Mouse (Mus musculus) lung, embryonic 16.5 days (tissue): ENCODE data around the gene Rnps1. TPM values are rescaled to one million over a fixed set of nuclear protein-coding genes. Genes with fewer than 3 reads are reported as not detected.
"Not testable (repeated sequence)": the region's sequence is repeated elsewhere in the genome, so short reads cannot be mapped to it uniquely, and the experiment has no call there.

Experiments
- ATAC-seq: fragments of 200-750 bp; cut with Nextera tagmentation; 2 replicates; pipeline ENCODE4 v1.8.0; 2017; ENCODE audit warnings: low read depth, mild to moderate bottlenecking, moderate library complexity
- H3K27ac ChIP-seq: fragments of 300-500 bp; sonication (generic); 2 replicates; pipeline ENCODE4 v1.5.1; 2014; ENCODE audit warnings: mild to moderate bottlenecking, control low read depth, low read length
- H3K27me3 ChIP-seq: fragments of 300-500 bp; sonication (generic); 2 replicates; pipeline ENCODE4 v1.6.1; 2014; ENCODE audit warnings: low read depth, low read length, mixed read lengths; ENCODE audit not compliant: control insufficient read depth, insufficient read depth
- H3K36me3 ChIP-seq: fragments of 300-500 bp; sonication (generic); 2 replicates; pipeline ENCODE4 v1.6.1; 2014; ENCODE audit warnings: low read length; ENCODE audit not compliant: control insufficient read depth, insufficient read depth
- H3K4me1 ChIP-seq: fragments of 300-500 bp; sonication (generic); replicated peaks from 2 replicates; pipeline ENCODE4 v1.6.1; 2014; ENCODE audit warnings: low read length, mixed read lengths; ENCODE audit not compliant: control insufficient read depth, insufficient read depth
- H3K4me2 ChIP-seq: fragments of 300-500 bp; sonication (generic); 2 replicates; pipeline ENCODE4 v1.6.1; 2014; ENCODE audit warnings: low read depth, low read length, control low read depth
- H3K4me3 ChIP-seq: fragments of 300-500 bp; sonication (generic); 2 replicates; pipeline ENCODE4 v1.5.1; 2014; ENCODE audit warnings: mild to moderate bottlenecking, low read length, control low read depth
- H3K9ac ChIP-seq: fragments of 300-500 bp; sonication (generic); 2 replicates; pipeline ENCODE4 v1.6.1; 2014; ENCODE audit warnings: low read length, control low read depth
- H3K9me3 ChIP-seq: fragments of 300-500 bp; sonication (generic); 2 replicates; pipeline ENCODE4 v1.6.1; 2016; ENCODE audit warnings: low read length; ENCODE audit not compliant: control insufficient read depth
- WGBS: fragments of 180-500 bp; shearing (Covaris S2); extraction: QIAGEN DNeasy Blood & Tissue Kit; methylation state at CpG from one replicate; pipeline ENCODE4 v1.1.7; 2014; 5-methylcytosine and 5-hydroxymethylcytosine counted together
- polyA plus RNA-seq: library from polyadenylated mRNA; unstranded; fragments of >200 nt; fragmentation: Nextera tagmentation; extraction: Ambion mirVana; gene quantifications from 2 replicates; pipeline ENCODE4 v1.2.1, GENCODE M21; 2015

Gene Rnps1
- polyA plus RNA-seq, 1 experiment from 2014 or later, result 246 TPM

DNA sequence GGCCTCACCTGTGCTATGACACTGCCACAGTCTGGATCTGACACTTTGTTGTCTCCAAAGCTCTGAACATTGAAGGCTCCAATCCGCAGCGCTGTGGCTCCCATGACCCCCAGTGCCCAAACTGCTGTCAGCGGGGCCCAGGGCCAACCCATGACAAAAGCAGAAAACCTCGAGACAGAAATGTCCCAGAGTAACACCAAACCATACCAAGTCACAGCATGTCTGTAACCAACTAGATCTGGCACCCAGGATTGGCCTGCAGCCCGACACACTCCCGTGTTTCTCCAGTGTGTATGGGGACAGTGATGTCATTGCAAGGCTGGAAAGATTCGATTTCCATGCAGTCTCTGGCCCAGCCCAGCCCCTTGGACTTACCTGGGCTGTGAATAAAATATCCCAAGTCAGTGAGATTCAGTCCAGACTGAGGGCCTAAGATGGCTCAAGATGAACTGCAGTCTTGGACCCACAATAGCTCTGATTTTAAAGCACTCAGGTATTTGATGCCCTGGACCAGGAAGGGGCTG, 28.3 kb downstream of the Rnps1 start, which contains the start of gene Dnase1l2:
Dnase1l2 (minus strand) TSS at position 474 of the 524 bp plus-strand sequence.
- no peaks in the 10 kb centered on the region for H3K9me3 ChIP-seq
- H3K4me3 ChIP-seq, result no peak within 1 kb of the TSS
- no peaks in the 10 kb centered on the region for H3K27me3 ChIP-seq
- peaks cover 47% of the 10 kb centered on the region for H3K36me3 ChIP-seq
- no peak for ATAC-seq
- H3K4me1 ChIP-seq, result no peaks in the 10 kb centered on the region
- H3K9ac ChIP-seq, result no peak within 1 kb of the TSS
- 75% methylated on average over 7 of the region's 7 CpGs for WGBS
- no peak within 1 kb of the TSS for H3K4me2 ChIP-seq
- no peak within 1 kb of the TSS for H3K27ac ChIP-seq

DNA sequence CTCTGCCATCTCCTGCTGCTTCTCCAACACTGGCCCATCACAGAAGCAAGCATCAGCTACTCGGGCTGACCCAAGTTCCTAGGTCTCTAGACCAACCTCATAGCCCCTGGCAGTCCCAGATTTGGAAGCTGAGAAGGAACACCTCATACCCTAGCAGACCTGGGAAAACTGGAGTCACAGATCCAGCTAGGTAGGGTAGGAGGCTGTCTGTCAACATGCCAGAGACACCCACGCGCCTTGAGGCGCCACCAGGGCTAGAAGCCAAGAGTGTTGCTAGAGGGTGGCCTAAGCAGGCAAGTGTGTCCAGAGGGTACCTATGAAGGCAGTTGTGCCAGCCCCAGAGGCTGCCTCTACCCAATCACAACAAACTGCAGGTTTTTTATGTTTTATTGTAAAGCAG, 29.0 kb downstream of the Rnps1 start:
- Histone ChIP-seq H3K4me2 (no peak overlapping the region), H3K4me3 (no peak overlapping the region), H3K27ac (no peak overlapping the region), H3K9me3 (no peaks in the 10 kb centered on the region), H3K27me3 (no peaks in the 10 kb centered on the region), H3K9ac (no peak overlapping the region), H3K36me3 (peaks cover 46% of the 10 kb centered on the region), H3K4me1 (no peaks in the 10 kb centered on the region)
- WGBS, result 92% methylated on average over 4 of the region's 4 CpGs
- no peak for ATAC-seq

DNA sequence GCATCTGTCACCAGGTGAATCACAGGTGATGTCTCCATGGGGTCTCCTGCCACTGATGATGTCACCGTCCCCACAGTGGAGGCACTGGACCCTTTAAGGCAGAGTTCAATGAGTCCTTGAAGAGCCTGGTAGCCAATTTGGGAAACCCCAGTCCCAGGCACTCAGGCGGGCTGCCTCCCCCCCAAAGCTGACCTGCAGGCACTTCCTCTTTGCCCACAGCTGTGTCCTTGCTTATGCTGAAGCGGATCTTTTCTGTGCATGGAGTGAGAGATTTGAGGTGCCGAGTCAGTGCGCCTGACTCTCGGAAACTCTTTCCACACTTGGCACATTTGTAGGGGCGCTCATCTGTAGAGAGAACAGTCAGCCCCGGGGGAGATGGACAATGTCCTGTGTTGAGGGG, 32.2 kb downstream of the Rnps1 start:
- no peak overlapping the region for H3K4me2 ChIP-seq
- H3K36me3 ChIP-seq, result peaks cover 42% of the 10 kb centered on the region
- no peak for ATAC-seq
- H3K9ac ChIP-seq, result no peak overlapping the region
- no peaks in the 10 kb centered on the region for H3K27me3 ChIP-seq
- no peak overlapping the region for H3K27ac ChIP-seq
- no peaks in the 10 kb centered on the region for H3K4me1 ChIP-seq
- no peaks in the 10 kb centered on the region for H3K9me3 ChIP-seq
- no peak overlapping the region for H3K4me3 ChIP-seq
- WGBS, result 94% methylated on average over 8 of the region's 8 CpGs

- Histone ChIP-seq H3K27ac (no peak overlapping the region), H3K9me3 (no peaks in the 10 kb centered on the region), H3K27me3 (no peaks in the 10 kb centered on the region), H3K36me3 (peaks cover 34% of the 10 kb centered on the region), H3K4me1 (peaks cover 11% of the 10 kb centered on the region), H3K9ac (no peak overlapping the region), H3K4me3 (no peak overlapping the region), H3K4me2 (no peak overlapping the region)
- WGBS, result 87% methylated on average over 6 of the region's 6 CpGs
- no peak for ATAC-seq
These were observed 35.1 kb downstream of the Rnps1 start for GRCm38 (mm10) chr17:24449507-24449906.

DNA sequence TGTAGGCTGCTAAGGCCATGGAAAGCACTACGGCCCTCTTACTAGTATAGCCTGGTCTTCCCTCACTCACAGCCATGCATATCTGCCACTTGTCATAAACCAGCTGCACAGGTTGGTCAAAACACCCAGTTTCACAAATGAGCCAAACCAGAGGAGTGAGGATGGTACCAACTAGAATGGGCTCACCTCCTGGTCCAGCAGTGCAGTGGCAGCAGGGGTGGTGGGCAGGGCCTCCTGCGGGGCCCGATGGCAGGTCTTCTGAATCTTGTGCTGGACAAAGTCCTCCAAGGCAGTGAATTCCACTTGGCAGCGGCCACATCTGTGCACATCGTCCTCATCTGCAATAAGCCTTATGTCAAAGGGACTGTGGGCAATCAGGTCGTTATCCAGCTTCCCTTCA, 36.9 kb downstream of the Rnps1 start:
- Histone ChIP-seq H3K4me3 (no peak overlapping the region), H3K27ac (no peak overlapping the region), H3K36me3 (peaks cover 29% of the 10 kb centered on the region), H3K4me1 (peaks cover 11% of the 10 kb centered on the region), H3K27me3 (no peaks in the 10 kb centered on the region), H3K9ac (no peak overlapping the region), H3K4me2 (no peak overlapping the region), H3K9me3 (no peaks in the 10 kb centered on the region)
- 94% methylated on average over 6 of the region's 6 CpGs for WGBS
- no peak for ATAC-seq

DNA sequence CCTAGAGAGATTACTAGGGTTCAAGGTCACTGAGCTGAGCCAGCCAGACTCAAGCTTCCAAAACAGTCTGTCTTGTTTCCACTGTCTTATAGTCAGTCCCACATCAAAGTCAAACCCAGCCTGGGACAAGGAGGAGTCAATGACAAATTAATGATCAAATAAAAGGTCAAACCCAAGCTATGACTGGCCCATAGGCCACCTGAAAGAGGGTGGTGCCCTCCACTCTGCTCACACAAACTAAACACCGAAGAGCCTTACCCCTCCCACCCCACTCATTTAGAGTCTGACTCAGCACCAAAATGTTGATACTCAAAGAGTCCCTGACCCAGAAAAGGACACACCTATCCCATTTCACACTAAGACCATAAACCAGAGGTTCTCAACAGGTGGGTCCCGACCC, 39.0 kb downstream of the Rnps1 start:
- Histone ChIP-seq H3K4me2 (peak overlapping the region; percentile 93; the same call in 1 of the 2 replicates), H3K4me3 (no peak overlapping the region), H3K27ac (no peak overlapping the region), H3K27me3 (no peaks in the 10 kb centered on the region), H3K4me1 (peaks cover 11% of the 10 kb centered on the region), H3K9ac (no peak overlapping the region), H3K36me3 (peaks cover 13% of the 10 kb centered on the region), H3K9me3 (no peaks in the 10 kb centered on the region)
- 70% methylated on average over 2 of the region's 2 CpGs for whole genome bisulfite sequencing
- ATAC-seq, result no peak

- H3K4me2 ChIP-seq, result peak overlapping the region; percentile 93
- H3K4me3 ChIP-seq, result peak overlapping the region; percentile 89
- peak overlapping the region; percentile 91 for H3K9ac ChIP-seq
- WGBS, result 3% methylated on average over 14 of the region's 14 CpGs
- no peak for ATAC-seq
- H3K9me3 ChIP-seq, result no peaks in the 10 kb centered on the region
- no peaks in the 10 kb centered on the region for H3K27me3 ChIP-seq
- H3K27ac ChIP-seq, result peak overlapping the region; percentile 99
- peaks cover 9% of the 10 kb centered on the region for H3K36me3 ChIP-seq
- H3K4me1 ChIP-seq, result peaks cover 11% of the 10 kb centered on the region
These were observed 39.9 kb downstream of the Rnps1 start for GRCm38 (mm10) chr17:24454218-24454755.

DNA sequence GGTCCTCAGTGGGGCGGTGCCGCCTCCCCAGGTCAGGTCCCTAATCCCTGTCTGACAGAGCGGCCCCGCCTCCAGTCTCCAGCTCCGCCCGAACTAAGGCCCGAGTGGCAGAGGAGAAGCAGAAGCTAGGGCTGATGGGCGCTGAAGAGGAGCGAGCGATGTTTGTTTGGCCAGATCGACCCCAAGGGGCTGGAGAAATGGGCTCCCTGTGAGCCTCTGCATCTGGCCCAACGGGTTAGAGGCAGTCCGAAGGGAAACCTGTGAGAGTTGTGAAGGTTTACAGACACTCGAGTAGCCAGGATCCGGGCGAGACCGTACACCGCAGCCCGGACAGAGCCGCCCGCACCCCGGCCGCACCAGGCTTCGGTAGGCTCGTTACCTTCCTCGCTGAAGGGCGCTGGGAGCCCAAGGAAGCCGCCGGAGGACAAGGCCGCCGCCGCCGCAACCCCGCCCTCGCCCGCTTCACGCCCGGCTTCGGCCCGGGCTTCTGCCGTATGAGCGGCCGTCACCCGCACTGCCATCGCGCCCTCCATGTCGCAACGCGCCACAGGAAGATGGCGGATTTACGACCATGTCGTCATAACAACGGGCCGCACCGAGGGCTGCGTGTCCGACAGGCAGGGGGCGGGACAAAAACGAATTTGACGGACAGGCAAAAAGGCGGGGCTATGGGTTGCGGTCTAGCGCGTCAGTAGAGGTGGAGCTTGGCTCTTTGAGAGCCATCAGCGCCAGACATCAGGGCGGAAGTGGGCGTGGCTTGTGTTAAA, 40.6 kb downstream of the Rnps1 start:
- H3K9ac ChIP-seq, result peak overlapping the region; percentile 91
- ATAC-seq, result peak; percentile 95
- peaks cover 4% of the 10 kb centered on the region; the same call in 1 of the 2 replicates for H3K36me3 ChIP-seq
- peak overlapping the region; percentile 93 for H3K4me2 ChIP-seq
- under 1% methylated on average over 63 of the region's 67 CpGs for WGBS
- H3K27ac ChIP-seq, result peak overlapping the region; percentile 99
- H3K4me3 ChIP-seq, result peak overlapping the region; percentile 89
- H3K4me1 ChIP-seq, result peaks cover 11% of the 10 kb centered on the region
- H3K9me3 ChIP-seq, result no peaks in the 10 kb centered on the region
- no peaks in the 10 kb centered on the region for H3K27me3 ChIP-seq

DNA sequence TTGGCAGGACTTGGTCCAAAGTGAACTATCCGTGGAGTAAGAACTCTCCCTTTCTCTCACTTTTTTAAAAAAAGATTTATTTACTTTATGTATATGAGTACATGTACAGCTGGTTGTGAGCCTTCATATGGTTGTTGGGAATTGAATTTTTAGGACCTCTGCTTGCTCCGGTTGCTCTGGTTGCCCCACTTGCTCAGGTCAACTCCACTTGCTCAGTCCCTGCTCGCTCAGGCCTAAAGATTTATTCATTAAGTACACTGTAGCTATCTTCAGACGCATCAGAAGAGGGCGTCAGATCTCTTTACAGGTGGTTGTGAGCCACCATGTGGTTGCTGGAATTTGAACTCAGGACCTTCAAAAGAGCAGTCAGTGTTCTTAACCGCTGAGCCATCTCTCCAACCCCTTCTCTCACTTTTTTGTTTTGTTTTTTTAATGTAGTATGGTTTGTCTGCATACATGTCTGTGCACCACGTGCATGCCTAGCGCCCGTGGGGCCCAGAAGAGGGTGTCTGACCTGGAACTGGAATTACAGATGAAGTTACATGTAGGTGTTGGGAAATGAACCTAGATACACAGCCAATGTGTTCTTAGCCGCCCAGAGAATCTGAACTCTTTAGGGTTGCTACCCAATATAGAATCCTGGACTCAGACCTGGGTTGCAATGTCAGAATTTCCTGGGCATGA, 41.3 kb downstream of the Rnps1 start:
- H3K36me3 ChIP-seq, H3K9me3 ChIP-seq, H3K9ac ChIP-seq, H3K27me3 ChIP-seq: not testable (repeated sequence)
- Histone ChIP-seq H3K27ac (peak overlapping the region; percentile 55), H3K4me1 (peaks cover 11% of the 10 kb centered on the region), H3K4me2 (peak overlapping the region; percentile 40), H3K4me3 (peak overlapping the region; percentile 33; the same call in 1 of the 2 replicates)
- ATAC-seq, result peak; percentile 5
- WGBS, result 51% methylated on average over 10 of the region's 10 CpGs
